In genomic region chr1:57917342-57917741, GRCm38 (mm10) we compare ENCODE assay signal across 22 mouse cellular contexts.
"Had no signal": no experiment of that assay in that cellular context is flagged by ENCODE, and none has a peak within 500 bp of the region (broad histone marks: within the 10 kb centered on the region; RNA-seq: fewer than 3 reads in every experiment).

No protein-coding gene starts in this region.

- H3K9ac ChIP-seq: liver, postnatal 0 days; lung, embryonic 15.5 days; midbrain, embryonic 12.5 days; neural tube, embryonic 13.5 days; neural tube, embryonic 15.5 days; stomach, embryonic 15.5 days had no signal

- H3K4me2 ChIP-seq: lung, embryonic 15.5 days; midbrain, embryonic 12.5 days; neural tube, embryonic 13.5 days; neural tube, embryonic 15.5 days; stomach, embryonic 15.5 days had no signal

- H3K4me1 ChIP-seq: lung, embryonic 15.5 days; midbrain, embryonic 10.5 days; midbrain, embryonic 12.5 days; neural tube, embryonic 13.5 days; stomach, embryonic 15.5 days had no signal

- H3K27ac ChIP-seq: lung, embryonic 15.5 days; midbrain, embryonic 10.5 days; midbrain, embryonic 12.5 days; neural tube, embryonic 13.5 days; neural tube, embryonic 15.5 days; stomach, embryonic 15.5 days; stomach, postnatal 0 days had no signal

- H3K27me3 ChIP-seq: lung, embryonic 15.5 days; midbrain, embryonic 12.5 days; neural tube, embryonic 13.5 days; neural tube, embryonic 15.5 days; stomach, embryonic 15.5 days had no signal

- H3K36me3 ChIP-seq: midbrain, embryonic 10.5 days; neural tube, embryonic 15.5 days had no signal

- DNase-seq: liver, postnatal 0 days; lung, adult 2 months; lung, postnatal 4 days; midbrain, embryonic 14.5 days; retina, postnatal 1 day; right cerebral cortex, adult 18-20 months; right cerebral cortex, postnatal 25 days; right cerebral cortex, postnatal 4 days; spleen, adult 18-20 months; thymus, adult 2 months; thymus, postnatal 25 days; thymus, postnatal 4 days had no signal

- H3K4me3 ChIP-seq: lung, embryonic 15.5 days; midbrain, embryonic 10.5 days; midbrain, embryonic 12.5 days; myocyte; neural tube, embryonic 13.5 days; neural tube, embryonic 15.5 days; stomach, embryonic 15.5 days had no signal

- ATAC-seq: liver, postnatal 0 days; lung, postnatal 0 days; midbrain, embryonic 16.5 days had no signal

- H3K9me3 ChIP-seq: lung, embryonic 15.5 days; midbrain, embryonic 10.5 days; midbrain, embryonic 12.5 days; neural tube, embryonic 13.5 days; neural tube, embryonic 15.5 days; stomach, embryonic 15.5 days had no signal
